Mouse (Mus musculus): ENCODE results near the gene Cep19.
A peak's percentile ranks its signal among the peaks of the same experiment; 100 is the strongest.

The Cep19 gene

GRCm38 (mm10) chr16:32108170-32108569, 8.6 kb downstream of the Cep19 start:
- DNase-seq = no peak

GRCm38 (mm10) chr16:32108578-32108977, 9.0 kb downstream of the Cep19 start:
- DNase-seq = no peak

- no peak for DNase-seq
Measured at GRCm38 (mm10) chr16:32110951-32111699, 11.5 kb downstream of the Cep19 start.

- peak; percentile 53 to 59 for DNase-seq
Measured at GRCm38 (mm10) chr16:32113541-32114218, 14.1 kb downstream of the Cep19 start.

GRCm38 (mm10) chr16:32114406-32114805, 14.8 kb downstream of the Cep19 start:
- no peak for DNase-seq

- DNase-seq = peak; percentile 77 to 93
Measured at GRCm38 (mm10) chr16:32114968-32115695, 15.5 kb downstream of the Cep19 start.

- DNase-seq = no peak
Measured at GRCm38 (mm10) chr16:32115781-32116180, 16.2 kb downstream of the Cep19 start.

GRCm38 (mm10) chr16:32116186-32116585, 16.6 kb downstream of the Cep19 start:
- no peak for DNase-seq

- no peak for DNase-seq
Measured at GRCm38 (mm10) chr16:32120454-32120853, 20.9 kb downstream of the Cep19 start.

GRCm38 (mm10) chr16:32124020-32124419, 24.4 kb downstream of the Cep19 start:
- DNase-seq = no peak

GRCm38 (mm10) chr16:32124444-32125335, 25.1 kb downstream of the Cep19 start:
- DNase-seq = peak; percentile 38 to 43

GRCm38 (mm10) chr16:32125364-32125763, 25.8 kb downstream of the Cep19 start:
- DNase-seq = no peak

- no peak for DNase-seq
Measured at GRCm38 (mm10) chr16:32127046-32127445, 27.4 kb downstream of the Cep19 start.

GRCm38 (mm10) chr16:32129449-32130189, 30.0 kb downstream of the Cep19 start:
- DNase-seq = no peak

GRCm38 (mm10) chr16:32130190-32130826, 30.7 kb downstream of the Cep19 start:
- DNase-seq = peak; percentile 55 to 59

GRCm38 (mm10) chr16:32133148-32133547, 33.5 kb downstream of the Cep19 start:
- no peak for DNase-seq

- no peak for DNase-seq
Measured at GRCm38 (mm10) chr16:32135842-32136357, 36.3 kb downstream of the Cep19 start.

- no peak for DNase-seq
Measured at GRCm38 (mm10) chr16:32138954-32139353, 39.4 kb downstream of the Cep19 start.

- DNase-seq = no peak
Measured at GRCm38 (mm10) chr16:32143766-32144165, 44.2 kb downstream of the Cep19 start.

- DNase-seq = no peak
Measured at GRCm38 (mm10) chr16:32144592-32144991, 45.0 kb downstream of the Cep19 start.

- DNase-seq = no peak
Measured at GRCm38 (mm10) chr16:32147589-32148207, 48.1 kb downstream of the Cep19 start.
